Mouse (Mus musculus): ENCODE data around the gene Prdx3. TPM values are rescaled to one million over a fixed set of nuclear protein-coding genes. Genes with fewer than 3 reads are reported as not detected.

Gene Prdx3
- polyA plus RNA-seq (2012; rRNA removed): 29.6 and 36.2 TPM in 2 replicates

DNA sequence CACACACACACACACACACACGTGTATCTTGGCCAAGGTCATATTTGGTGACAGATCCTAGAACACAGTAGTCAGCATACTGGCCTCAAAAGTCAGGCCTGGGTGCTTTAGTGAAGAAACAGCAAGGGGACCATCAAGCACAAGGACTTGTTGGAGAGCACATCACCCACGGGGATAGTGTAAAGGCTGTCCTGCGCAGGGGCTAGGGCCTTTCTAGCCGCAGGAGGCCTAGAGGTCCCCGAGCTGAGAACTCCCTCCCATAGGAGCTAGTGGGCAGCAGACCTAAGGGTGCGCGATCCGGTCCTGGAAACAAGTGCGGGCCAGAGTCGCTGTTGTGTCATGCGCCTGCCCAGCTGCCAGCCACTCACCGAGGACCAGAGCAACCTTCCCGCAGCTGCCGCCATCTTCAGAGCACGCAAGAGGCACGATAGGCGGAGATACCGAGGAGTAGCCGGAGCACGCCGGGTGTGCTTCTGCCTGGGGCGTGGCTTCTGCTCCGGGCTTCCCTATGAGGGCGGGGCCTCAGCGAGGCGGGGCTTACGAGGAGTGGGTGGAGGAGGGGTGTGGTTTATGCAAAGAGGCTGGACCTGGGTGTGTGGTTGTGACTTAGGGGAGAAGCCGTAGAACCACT lies at the start of gene Prdx3:
Prdx3 (minus strand) TSS at position 493 of the 631 bp plus-strand sequence.
- H3K4me3 ChIP-seq (ENCODE audit: control insufficient read depth, low read depth, low read length): peak within 1 kb of the TSS; percentile 97
- H3K4me1 ChIP-seq (ENCODE audit: control insufficient read depth, insufficient read depth, low read length): peaks cover 4% of the 10 kb centered on the region
- H3K36me3 ChIP-seq (ENCODE audit: control insufficient read depth, insufficient read depth, low read length): no peaks in the 10 kb centered on the region
- H3K27ac ChIP-seq (ENCODE audit: control insufficient read depth, insufficient read depth, low read depth, low read length): peak within 1 kb of the TSS; percentile 89
- H3K27me3 ChIP-seq (ENCODE audit: control insufficient read depth, insufficient read depth, low read length): no peaks in the 10 kb centered on the region
- TF ChIP-seq POLR2A (IDR thresholded peaks at IDR 0.05; ENCODE audit: control insufficient read depth, low read depth, low read length): peak; percentile 93
- no peak for TF ChIP-seq CTCF (IDR thresholded peaks at IDR 0.05; ENCODE audit: control insufficient read depth, insufficient read depth, insufficient replicate concordance, low read depth, low read length)

DNA sequence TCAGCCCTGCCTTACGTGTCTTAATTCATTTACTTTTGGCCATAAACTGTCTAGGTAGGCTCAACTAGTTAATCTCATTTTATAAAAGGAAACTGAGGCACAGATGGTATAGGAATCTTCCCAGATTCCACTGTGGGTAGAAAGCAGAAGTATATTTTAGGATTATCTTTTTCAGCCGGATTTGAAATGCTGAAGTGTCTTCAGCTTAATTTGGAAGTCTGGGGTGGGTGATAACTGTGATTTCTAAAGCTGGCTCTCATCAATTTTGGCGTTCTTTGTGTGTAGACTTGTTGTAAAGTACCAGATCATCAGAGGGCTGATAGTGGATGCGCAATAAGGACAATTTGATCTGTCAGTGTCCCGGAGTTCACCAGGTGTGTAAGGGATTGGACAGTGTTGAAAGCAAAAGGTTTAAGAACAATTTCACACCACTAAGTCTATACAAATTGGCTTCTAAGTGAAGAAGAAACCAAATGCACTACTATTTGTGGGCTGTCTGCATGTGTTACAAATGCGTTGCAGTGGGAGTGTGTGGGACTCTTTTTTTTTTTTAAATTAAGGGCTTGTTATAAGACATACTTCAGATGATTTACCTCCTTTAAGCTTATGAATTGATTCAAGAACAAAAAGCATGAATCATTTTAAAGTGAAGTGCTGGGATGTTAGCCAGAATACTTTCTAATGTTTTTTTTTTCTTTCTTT lies 42.7 kb upstream of the Prdx3 start:
- Histone ChIP-seq H3K27me3 (ENCODE audit: control insufficient read depth, insufficient read depth, low read length) (no peaks in the 10 kb centered on the region), H3K36me3 (ENCODE audit: control insufficient read depth, insufficient read depth, low read length) (no peaks in the 10 kb centered on the region), H3K4me3 (ENCODE audit: control insufficient read depth, low read depth, low read length) (no peak overlapping the region), H3K27ac (ENCODE audit: control insufficient read depth, insufficient read depth, low read depth, low read length) (no peak overlapping the region), H3K4me1 (ENCODE audit: control insufficient read depth, insufficient read depth, low read length) (no peaks in the 10 kb centered on the region)
- TF ChIP-seq POLR2A (IDR thresholded peaks at IDR 0.05; ENCODE audit: control insufficient read depth, low read depth, low read length) (no peak), CTCF (IDR thresholded peaks at IDR 0.05; ENCODE audit: control insufficient read depth, insufficient read depth, insufficient replicate concordance, low read depth, low read length) (no peak)

DNA sequence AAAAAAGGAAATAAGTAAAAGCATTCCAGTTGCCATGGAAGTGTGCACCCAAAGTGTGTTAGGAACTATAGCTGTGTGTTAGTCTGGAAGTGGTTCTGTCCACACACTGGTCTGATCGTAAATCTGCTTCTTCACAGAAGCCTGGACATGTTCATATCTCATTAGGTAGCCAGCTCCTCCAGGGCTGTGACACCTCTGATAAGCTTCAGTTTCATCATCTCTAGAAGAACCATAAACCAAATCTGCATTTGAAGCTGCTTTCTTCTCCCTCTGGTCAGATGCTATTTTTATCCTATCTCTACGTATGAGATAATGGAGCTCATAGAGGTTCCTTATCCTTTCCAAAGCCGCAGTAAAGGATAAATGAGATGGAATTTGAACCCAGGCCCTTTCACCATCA lies 41.5 kb upstream of the Prdx3 start:
- TF ChIP-seq CTCF (IDR thresholded peaks at IDR 0.05; ENCODE audit: control insufficient read depth, insufficient read depth, insufficient replicate concordance, low read depth, low read length): no peak
- no peak for TF ChIP-seq POLR2A (IDR thresholded peaks at IDR 0.05; ENCODE audit: control insufficient read depth, low read depth, low read length)
- H3K4me3 ChIP-seq (ENCODE audit: control insufficient read depth, low read depth, low read length): no peak overlapping the region
- no peaks in the 10 kb centered on the region for H3K27me3 ChIP-seq (ENCODE audit: control insufficient read depth, insufficient read depth, low read length)
- H3K4me1 ChIP-seq (ENCODE audit: control insufficient read depth, insufficient read depth, low read length): no peaks in the 10 kb centered on the region
- H3K27ac ChIP-seq (ENCODE audit: control insufficient read depth, insufficient read depth, low read depth, low read length): no peak overlapping the region
- H3K36me3 ChIP-seq (ENCODE audit: control insufficient read depth, insufficient read depth, low read length): no peaks in the 10 kb centered on the region

DNA sequence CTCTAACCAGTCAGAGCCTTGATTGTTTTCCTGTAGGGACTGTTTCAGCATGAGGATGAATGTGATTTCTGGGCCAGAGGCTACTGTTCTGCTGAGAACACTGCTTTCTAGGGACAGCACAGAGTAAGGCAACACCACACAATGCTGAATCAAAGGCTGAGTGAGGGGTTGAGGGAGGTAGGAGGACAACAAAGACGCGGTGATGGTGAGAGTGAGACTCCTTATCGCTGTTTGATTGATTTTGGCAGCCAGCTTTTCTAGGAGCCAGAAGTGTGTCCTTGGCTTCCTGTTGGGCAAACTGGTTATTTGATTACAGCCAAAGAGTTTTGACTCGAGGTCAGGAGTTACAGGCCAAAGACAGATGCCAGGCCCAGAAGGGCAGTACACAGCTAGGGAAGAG lies 40.9 kb upstream of the Prdx3 start:
- Histone ChIP-seq H3K4me3 (ENCODE audit: control insufficient read depth, low read depth, low read length) (peak overlapping the region; percentile 56), H3K27me3 (ENCODE audit: control insufficient read depth, insufficient read depth, low read length) (no peaks in the 10 kb centered on the region), H3K4me1 (ENCODE audit: control insufficient read depth, insufficient read depth, low read length) (no peaks in the 10 kb centered on the region), H3K27ac (ENCODE audit: control insufficient read depth, insufficient read depth, low read depth, low read length) (no peak overlapping the region), H3K36me3 (ENCODE audit: control insufficient read depth, insufficient read depth, low read length) (no peaks in the 10 kb centered on the region)
- TF ChIP-seq POLR2A (IDR thresholded peaks at IDR 0.05; ENCODE audit: control insufficient read depth, low read depth, low read length): no peak
- TF ChIP-seq CTCF (IDR thresholded peaks at IDR 0.05; ENCODE audit: control insufficient read depth, insufficient read depth, insufficient replicate concordance, low read depth, low read length): no peak

DNA sequence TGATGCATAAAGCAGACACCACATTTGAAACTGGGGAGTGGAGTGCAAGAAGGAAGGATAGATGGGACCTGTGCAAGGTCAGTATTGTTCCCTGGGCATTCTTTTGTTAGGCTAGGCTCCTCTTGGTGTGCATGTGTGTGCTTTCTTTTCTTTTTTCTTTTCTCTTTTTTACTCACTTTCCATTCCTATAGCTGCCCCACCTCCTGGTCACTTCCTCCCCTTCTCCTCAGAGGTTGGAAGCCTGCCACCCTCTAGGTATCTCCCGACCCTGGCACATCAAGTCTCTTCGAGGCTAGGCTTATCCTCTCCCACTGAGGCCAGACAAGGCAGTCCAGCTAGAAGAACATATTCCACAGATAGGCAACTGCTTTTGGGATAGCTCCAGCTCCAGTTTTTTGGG lies 37.3 kb upstream of the Prdx3 start:
- Histone ChIP-seq H3K27ac (ENCODE audit: control insufficient read depth, insufficient read depth, low read depth, low read length) (no peak overlapping the region), H3K27me3 (ENCODE audit: control insufficient read depth, insufficient read depth, low read length) (no peaks in the 10 kb centered on the region), H3K4me1 (ENCODE audit: control insufficient read depth, insufficient read depth, low read length) (no peaks in the 10 kb centered on the region), H3K4me3 (ENCODE audit: control insufficient read depth, low read depth, low read length) (no peak overlapping the region), H3K36me3 (ENCODE audit: control insufficient read depth, insufficient read depth, low read length) (no peaks in the 10 kb centered on the region)
- TF ChIP-seq CTCF (IDR thresholded peaks at IDR 0.05; ENCODE audit: control insufficient read depth, insufficient read depth, insufficient replicate concordance, low read depth, low read length): no peak
- no peak for TF ChIP-seq POLR2A (IDR thresholded peaks at IDR 0.05; ENCODE audit: control insufficient read depth, low read depth, low read length)

DNA sequence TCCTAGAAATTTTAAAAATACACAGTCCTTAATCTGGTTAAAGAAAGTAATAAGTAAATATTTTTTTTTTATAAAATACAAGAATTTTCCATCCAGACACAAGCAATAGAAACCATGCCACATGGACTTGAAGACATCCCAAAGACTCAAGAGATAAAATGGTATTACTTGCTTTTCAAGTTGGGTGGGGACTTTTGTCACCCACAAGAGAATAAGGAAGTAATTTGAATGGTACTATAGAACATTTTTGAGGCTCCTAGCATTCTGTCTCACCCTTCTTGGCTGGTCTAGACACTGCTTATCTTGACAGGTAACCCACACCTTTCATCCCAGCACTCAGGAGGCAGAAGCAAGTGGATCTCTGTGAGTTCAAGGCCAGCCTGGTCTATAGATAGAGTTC lies 35.9 kb upstream of the Prdx3 start:
- Histone ChIP-seq H3K36me3 (ENCODE audit: control insufficient read depth, insufficient read depth, low read length) (no peaks in the 10 kb centered on the region), H3K4me3 (ENCODE audit: control insufficient read depth, low read depth, low read length) (no peak overlapping the region), H3K27me3 (ENCODE audit: control insufficient read depth, insufficient read depth, low read length) (no peaks in the 10 kb centered on the region), H3K4me1 (ENCODE audit: control insufficient read depth, insufficient read depth, low read length) (no peaks in the 10 kb centered on the region), H3K27ac (ENCODE audit: control insufficient read depth, insufficient read depth, low read depth, low read length) (no peak overlapping the region)
- TF ChIP-seq POLR2A (IDR thresholded peaks at IDR 0.05; ENCODE audit: control insufficient read depth, low read depth, low read length) (no peak), CTCF (IDR thresholded peaks at IDR 0.05; ENCODE audit: control insufficient read depth, insufficient read depth, insufficient replicate concordance, low read depth, low read length) (no peak)

DNA sequence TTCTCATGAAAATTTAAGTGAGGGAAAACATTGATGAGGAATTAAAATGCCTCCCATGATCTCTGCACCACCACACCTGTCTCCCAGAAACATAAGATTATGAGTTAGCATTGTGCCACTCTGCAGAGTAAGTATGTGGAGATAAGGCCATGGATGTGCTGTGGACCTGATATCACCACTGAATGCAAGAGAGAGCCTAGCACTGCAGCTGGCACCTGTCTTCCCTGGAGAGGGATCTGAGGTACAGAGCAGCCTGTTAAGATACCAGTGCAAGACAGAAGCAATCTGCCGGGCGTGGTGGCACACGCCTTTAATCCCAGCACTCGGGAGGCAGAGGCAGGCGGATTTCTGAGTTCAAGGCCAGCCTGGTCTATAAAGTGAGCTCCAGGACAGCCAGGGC lies 31.1 kb upstream of the Prdx3 start:
- no peak overlapping the region for H3K4me3 ChIP-seq (ENCODE audit: control insufficient read depth, low read depth, low read length)
- no peaks in the 10 kb centered on the region for H3K36me3 ChIP-seq (ENCODE audit: control insufficient read depth, insufficient read depth, low read length)
- H3K4me1 ChIP-seq (ENCODE audit: control insufficient read depth, insufficient read depth, low read length): no peaks in the 10 kb centered on the region
- TF ChIP-seq CTCF (IDR thresholded peaks at IDR 0.05; ENCODE audit: control insufficient read depth, insufficient read depth, insufficient replicate concordance, low read depth, low read length): no peak
- no peak overlapping the region for H3K27ac ChIP-seq (ENCODE audit: control insufficient read depth, insufficient read depth, low read depth, low read length)
- no peaks in the 10 kb centered on the region for H3K27me3 ChIP-seq (ENCODE audit: control insufficient read depth, insufficient read depth, low read length)
